Mouse (Mus musculus) liver, embryonic 11.5 days (tissue): ENCODE data around the gene Scand1. TPM values are rescaled to one million over a fixed set of nuclear protein-coding genes. Genes with fewer than 3 reads are reported as not detected.

ENCODE experiments used
- ATAC-seq: fragments of 200-750 bp; cut with Nextera tagmentation; replicated peaks from 2 replicates; pipeline ENCODE4 v1.8.0; 2017; ENCODE audit warnings: moderate number of reproducible peaks, mild to moderate bottlenecking, moderate TSS enrichment, moderate library complexity; ENCODE audit not compliant: low FRiP score
- DNase-seq: peaks from one replicate; pipeline ENCODE4 v3.0.0-alpha.2; 2017; ENCODE audit warnings: low spot score
- H3K27ac ChIP-seq: fragments of 300-500 bp; sonication (generic); 2 replicates; pipeline ENCODE4 v1.5.1; 2014; ENCODE audit warnings: mild to moderate bottlenecking, low read depth, low read length, control low read depth
- H3K27me3 ChIP-seq: fragments of 300-500 bp; sonication (generic); replicated peaks from 2 replicates; pipeline ENCODE4 v1.6.1; 2014; ENCODE audit warnings: low read length, mixed read lengths; ENCODE audit not compliant: control insufficient read depth, insufficient read depth
- H3K36me3 ChIP-seq: fragments of 300-500 bp; sonication (generic); 2 replicates; pipeline ENCODE4 v1.6.1; 2014; ENCODE audit warnings: mild to moderate bottlenecking, low read length, moderate library complexity, mixed read lengths; ENCODE audit not compliant: control insufficient read depth, insufficient read depth
- H3K4me1 ChIP-seq: fragments of 300-500 bp; sonication (generic); replicated peaks from 2 replicates; pipeline ENCODE4 v1.6.1; 2014; ENCODE audit warnings: low read length, mixed read lengths; ENCODE audit not compliant: control insufficient read depth, insufficient read depth
- H3K4me2 ChIP-seq: fragments of 300-500 bp; sonication (generic); 2 replicates; pipeline ENCODE4 v1.6.1; 2014; ENCODE audit warnings: mild to moderate bottlenecking, control low read depth, moderate library complexity
- H3K4me3 ChIP-seq: fragments of 300-500 bp; sonication (generic); 2 replicates; pipeline ENCODE4 v1.5.1; 2014; ENCODE audit warnings: low read depth, low read length, control low read depth
- H3K9ac ChIP-seq: fragments of 300-500 bp; sonication (generic); 2 replicates; pipeline ENCODE4 v1.6.1; 2014; ENCODE audit warnings: low read depth, low read length, control low read depth
- H3K9me3 ChIP-seq: fragments of 300-500 bp; sonication (generic); 2 replicates; pipeline ENCODE4 v1.6.1; 2016; ENCODE audit warnings: low read length, inconsistent platforms, mixed read lengths; ENCODE audit not compliant: control insufficient read depth
- WGBS: fragments of 180-500 bp; shearing (Covaris S2); extraction: QIAGEN DNeasy Blood & Tissue Kit; methylation state at CpG from one replicate; pipeline ENCODE4 v1.1.7; 2014; 5-methylcytosine and 5-hydroxymethylcytosine counted together
- polyA plus RNA-seq: library from polyadenylated mRNA; unstranded; fragments of >200 nt; fragmentation: Nextera tagmentation; extraction: Ambion mirVana; gene quantifications from 2 replicates; pipeline ENCODE4 v1.2.1, GENCODE M21; 2014

The Scand1 gene
- polyA plus RNA-seq, 1 experiment from 2014 or later = 63.6 TPM

GRCm38 (mm10) chr2:156340078-156340477, 27.6 kb upstream of the Scand1 start:
- DNase-seq (no peak), ATAC-seq (no peak)
- WGBS = 75% methylated on average over 4 of the region's 4 CpGs
- Histone ChIP-seq H3K27ac (no peak overlapping the region), H3K9ac (no peak overlapping the region), H3K4me2 (no peak overlapping the region), H3K9me3 (no peaks in the 10 kb centered on the region), H3K4me3 (no peak overlapping the region), H3K4me1 (no peaks in the 10 kb centered on the region), H3K27me3 (no peaks in the 10 kb centered on the region), H3K36me3 (no peaks in the 10 kb centered on the region)

- WGBS = 80% methylated on average over 7 of the region's 7 CpGs
- Histone ChIP-seq H3K4me1 (no peaks in the 10 kb centered on the region), H3K9ac (no peak overlapping the region), H3K9me3 (no peaks in the 10 kb centered on the region), H3K36me3 (no peaks in the 10 kb centered on the region), H3K27ac (no peak overlapping the region), H3K4me2 (no peak overlapping the region), H3K27me3 (no peaks in the 10 kb centered on the region), H3K4me3 (no peak overlapping the region)
- DNase-seq (no peak), ATAC-seq (no peak)
These were observed 19.0 kb upstream of the Scand1 start for GRCm38 (mm10) chr2:156331446-156331965.

GRCm38 (mm10) chr2:156330681-156331080, 18.2 kb upstream of the Scand1 start:
- Histone ChIP-seq H3K9me3 (no peaks in the 10 kb centered on the region), H3K27ac (no peak overlapping the region)
- 58% methylated on average over 1 of the region's 1 CpGs for WGBS

DNA sequence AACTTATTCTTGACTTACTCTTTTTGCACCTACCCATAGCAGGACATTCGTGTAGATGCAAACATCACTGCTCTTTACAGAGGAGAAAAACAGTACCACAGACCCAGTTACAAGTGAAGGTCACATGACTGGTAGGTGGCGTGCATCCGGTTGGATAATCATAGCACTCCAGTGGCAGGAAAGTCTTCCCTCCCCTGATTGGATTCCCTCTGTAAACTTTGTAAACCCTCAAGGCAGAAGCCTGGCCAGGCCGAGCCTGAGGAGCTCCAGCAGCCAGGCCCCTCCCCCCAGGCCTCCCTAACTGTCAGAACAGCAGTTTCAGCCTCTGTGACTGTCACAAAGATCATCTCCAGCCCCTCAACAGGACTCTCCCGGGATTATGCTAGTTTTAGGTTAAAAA, 12.2 kb upstream of the Scand1 start:
- WGBS = 20% methylated on average over 5 of the region's 5 CpGs

More at GRCm38 (mm10) chr2:156330681-156331080, 18.2 kb upstream of the Scand1 start:
- DNase-seq (no peak), ATAC-seq (no peak)
- no peaks in the 10 kb centered on the region for H3K4me1 ChIP-seq
- no peak overlapping the region for H3K9ac ChIP-seq
- no peak overlapping the region for H3K4me2 ChIP-seq
- no peaks in the 10 kb centered on the region for H3K27me3 ChIP-seq
- H3K36me3 ChIP-seq = no peaks in the 10 kb centered on the region
- no peak overlapping the region for H3K4me3 ChIP-seq

GRCm38 (mm10) chr2:156324116-156324588, 11.6 kb upstream of the Scand1 start:
- Histone ChIP-seq H3K9ac (no peak overlapping the region), H3K9me3 (no peaks in the 10 kb centered on the region), H3K4me3 (peak overlapping the region; percentile 8), H3K27me3 (no peaks in the 10 kb centered on the region), H3K4me2 (peak overlapping the region; percentile 54), H3K27ac (peak overlapping the region; percentile 62), H3K36me3 (no peaks in the 10 kb centered on the region), H3K4me1 (peaks cover 16% of the 10 kb centered on the region)
- ATAC-seq = peak; percentile 65
- peak; percentile 61 for DNase-seq
- 12% methylated on average over 6 of the region's 6 CpGs for WGBS

More for the DNA sequence above, 12.2 kb upstream of the Scand1 start:
- ATAC-seq (peak; percentile 57), DNase-seq (peak; percentile 56)
- peak overlapping the region; percentile 62 for H3K27ac ChIP-seq
- peak overlapping the region; percentile 8 for H3K4me3 ChIP-seq
- peak overlapping the region; percentile 54 for H3K4me2 ChIP-seq
- no peaks in the 10 kb centered on the region for H3K9me3 ChIP-seq
- H3K27me3 ChIP-seq = no peaks in the 10 kb centered on the region
- no peak overlapping the region; the same call in 1 of the 2 replicates for H3K9ac ChIP-seq
- H3K36me3 ChIP-seq = no peaks in the 10 kb centered on the region
- peaks cover 16% of the 10 kb centered on the region for H3K4me1 ChIP-seq

GRCm38 (mm10) chr2:156321538-156321937, 9.0 kb upstream of the Scand1 start:
- Histone ChIP-seq H3K9me3 (no peaks in the 10 kb centered on the region), H3K4me3 (no peak overlapping the region), H3K36me3 (no peaks in the 10 kb centered on the region), H3K4me1 (peaks cover 16% of the 10 kb centered on the region), H3K9ac (no peak overlapping the region), H3K4me2 (no peak overlapping the region), H3K27me3 (no peaks in the 10 kb centered on the region), H3K27ac (no peak overlapping the region)
- no peak for DNase-seq
- no peak for ATAC-seq
- WGBS = 89% methylated on average over 6 of the region's 6 CpGs

DNA sequence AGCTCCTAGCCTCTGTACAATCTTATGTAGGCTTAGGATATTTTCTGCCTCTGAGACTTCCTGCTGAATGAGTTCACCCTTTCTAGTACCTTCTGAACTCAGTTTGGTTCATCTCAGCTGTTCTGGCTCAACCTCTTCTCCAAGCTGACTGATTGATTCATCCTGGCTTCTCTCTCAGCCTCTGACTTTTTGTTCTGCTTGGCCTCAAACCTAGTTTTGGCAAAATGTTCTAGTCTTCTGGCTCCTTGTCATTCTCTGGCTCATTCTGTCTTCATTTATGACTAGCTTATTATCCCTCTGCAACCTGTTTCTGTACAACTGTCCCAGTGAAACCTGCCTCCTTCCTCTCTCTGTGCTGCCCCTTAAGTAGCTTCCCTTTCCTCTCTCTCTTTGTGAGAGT, 6.0 kb upstream of the Scand1 start:
- Histone ChIP-seq H3K4me1 (peaks cover 2% of the 10 kb centered on the region), H3K27ac (no peak overlapping the region), H3K9ac (no peak overlapping the region), H3K27me3 (no peaks in the 10 kb centered on the region), H3K36me3 (no peaks in the 10 kb centered on the region; the same call in 1 of the 2 replicates), H3K9me3 (no peaks in the 10 kb centered on the region), H3K4me2 (no peak overlapping the region), H3K4me3 (no peak overlapping the region)
- DNase-seq (no peak), ATAC-seq (no peak)

DNA sequence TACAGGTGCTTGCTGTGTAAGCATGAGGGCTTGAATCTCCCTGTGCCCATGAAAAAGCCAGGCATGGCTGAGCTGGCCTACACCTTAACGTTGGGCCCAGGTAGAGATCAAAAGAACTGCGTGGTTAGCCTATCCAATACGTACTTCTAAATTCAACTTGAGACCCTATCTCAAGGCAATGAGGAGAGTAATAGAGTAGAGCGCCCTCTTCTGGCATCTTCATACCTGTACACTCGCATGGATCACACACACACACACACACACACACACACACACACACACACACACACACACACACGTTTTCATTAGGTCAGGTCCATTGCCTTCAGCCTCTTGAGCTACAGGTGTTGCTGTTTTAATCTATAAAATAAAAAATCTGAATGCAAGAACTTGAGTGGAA, 2.3 kb upstream of the Scand1 start:
- Histone ChIP-seq H3K27ac (no peak overlapping the region), H3K4me1 (peaks cover 4% of the 10 kb centered on the region; the same call in 1 of the 2 replicates), H3K4me3 (no peak overlapping the region), H3K27me3 (no peaks in the 10 kb centered on the region), H3K4me2 (no peak overlapping the region), H3K9me3 (no peaks in the 10 kb centered on the region), H3K9ac (no peak overlapping the region), H3K36me3 (no peaks in the 10 kb centered on the region; the same call in 1 of the 2 replicates)
- no peak for ATAC-seq
- WGBS = 85% methylated on average over 6 of the region's 6 CpGs
- no peak for DNase-seq

GRCm38 (mm10) chr2:156313153-156313552, 649 bp upstream of the Scand1 start:
- Histone ChIP-seq H3K4me3 (peak overlapping the region; percentile 96), H3K9me3 (no peaks in the 10 kb centered on the region), H3K27me3 (no peaks in the 10 kb centered on the region), H3K36me3 (no peaks in the 10 kb centered on the region; the same call in 1 of the 2 replicates), H3K4me1 (peaks cover 4% of the 10 kb centered on the region; the same call in 1 of the 2 replicates), H3K9ac (peak overlapping the region; percentile 98), H3K27ac (no peak overlapping the region; the same call in 1 of the 2 replicates), H3K4me2 (peak overlapping the region; percentile 84)
- no peak for ATAC-seq
- WGBS = 56% methylated on average over 3 of the region's 3 CpGs
- no peak for DNase-seq
